Mouse (Mus musculus) urinary bladder, postnatal 36 days (tissue): ENCODE data around the gene Pnpla8.
"Not testable (repeated sequence)": the region's sequence is repeated elsewhere in the genome, so short reads cannot be mapped to it uniquely, and the experiment has no call there.

ENCODE experiments used
- DNase-seq, 2 experiments: peaks; one replicate each; pipeline ENCODE4 v3.0.0; 2022; ENCODE audit warnings: low spot score in 2 of 2, mixed read lengths in 1 of 2

Gene Pnpla8

DNA sequence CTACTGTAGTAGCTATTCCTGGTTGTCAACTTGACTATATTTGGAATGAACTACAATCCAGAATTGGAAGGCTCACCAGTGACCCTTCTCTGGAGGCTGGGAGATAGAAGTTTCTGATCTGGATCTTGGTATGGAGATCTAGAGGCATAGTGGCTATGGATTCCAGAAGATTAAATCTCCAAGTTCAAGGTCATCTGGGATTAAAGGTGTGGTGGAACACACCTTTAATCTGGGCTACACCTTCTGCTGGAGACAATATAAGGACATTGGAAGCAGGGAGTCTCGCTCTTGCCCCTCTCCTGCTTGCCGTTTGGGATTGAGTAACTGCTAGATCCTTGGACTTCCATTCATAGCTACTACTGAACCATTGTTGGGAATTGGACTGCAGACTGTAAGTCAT lies at the start of gene Pnpla8:
TSS of gene Pnpla8 (plus strand) at position 301 of the 400 bp plus-strand sequence.
- not testable (repeated sequence) for DNase-seq

DNA sequence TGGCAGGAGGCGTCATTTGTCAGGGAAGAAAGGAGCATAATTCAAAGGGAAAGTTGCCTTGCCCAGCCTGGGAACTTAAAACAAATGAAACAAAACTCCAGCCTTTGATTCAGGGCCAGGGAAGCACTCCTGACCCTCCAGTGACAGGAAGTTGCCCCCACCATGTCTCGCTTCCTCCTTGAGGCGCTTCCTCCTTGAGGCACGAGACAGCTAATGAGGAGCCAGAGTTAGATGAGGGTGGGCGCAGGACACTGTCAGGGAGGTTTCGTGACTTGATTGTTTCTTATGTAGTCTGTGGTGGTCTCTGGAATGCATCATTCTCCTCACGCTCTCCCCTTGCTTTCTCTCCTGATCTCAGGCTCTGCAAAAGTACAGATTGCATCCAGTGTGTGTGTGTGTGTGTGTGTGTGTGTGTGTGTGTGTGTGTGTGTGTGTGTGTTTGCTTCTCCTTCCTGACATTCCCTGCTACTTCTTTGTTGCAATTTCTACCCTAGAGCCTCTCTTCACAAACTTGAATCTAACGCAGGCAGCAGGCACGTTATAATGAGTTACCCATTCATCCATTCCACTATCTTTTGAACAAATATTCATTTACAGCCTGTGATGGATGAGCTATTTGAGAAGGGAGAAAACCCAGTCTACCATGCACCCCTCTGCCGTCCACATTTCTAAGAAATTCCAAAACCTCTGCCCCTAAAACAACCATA lies 44.7 kb upstream of the Pnpla8 start:
- no peak for DNase-seq

DNA sequence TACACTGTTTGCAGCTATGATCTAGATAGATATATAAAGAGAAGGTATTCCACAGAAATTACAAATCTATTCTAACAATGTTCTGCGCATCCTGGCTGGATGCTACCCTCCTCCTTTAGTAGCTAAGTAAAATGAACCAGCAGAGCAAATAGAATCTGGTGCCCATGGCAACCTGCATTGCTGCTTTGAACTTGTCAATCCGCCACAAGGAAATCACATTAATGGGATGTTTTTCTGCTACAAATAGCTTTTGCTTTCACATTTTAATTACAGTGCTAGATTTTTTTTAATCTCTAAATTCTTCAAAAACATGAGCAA lies 44.2 kb upstream of the Pnpla8 start:
- DNase-seq: no peak

DNA sequence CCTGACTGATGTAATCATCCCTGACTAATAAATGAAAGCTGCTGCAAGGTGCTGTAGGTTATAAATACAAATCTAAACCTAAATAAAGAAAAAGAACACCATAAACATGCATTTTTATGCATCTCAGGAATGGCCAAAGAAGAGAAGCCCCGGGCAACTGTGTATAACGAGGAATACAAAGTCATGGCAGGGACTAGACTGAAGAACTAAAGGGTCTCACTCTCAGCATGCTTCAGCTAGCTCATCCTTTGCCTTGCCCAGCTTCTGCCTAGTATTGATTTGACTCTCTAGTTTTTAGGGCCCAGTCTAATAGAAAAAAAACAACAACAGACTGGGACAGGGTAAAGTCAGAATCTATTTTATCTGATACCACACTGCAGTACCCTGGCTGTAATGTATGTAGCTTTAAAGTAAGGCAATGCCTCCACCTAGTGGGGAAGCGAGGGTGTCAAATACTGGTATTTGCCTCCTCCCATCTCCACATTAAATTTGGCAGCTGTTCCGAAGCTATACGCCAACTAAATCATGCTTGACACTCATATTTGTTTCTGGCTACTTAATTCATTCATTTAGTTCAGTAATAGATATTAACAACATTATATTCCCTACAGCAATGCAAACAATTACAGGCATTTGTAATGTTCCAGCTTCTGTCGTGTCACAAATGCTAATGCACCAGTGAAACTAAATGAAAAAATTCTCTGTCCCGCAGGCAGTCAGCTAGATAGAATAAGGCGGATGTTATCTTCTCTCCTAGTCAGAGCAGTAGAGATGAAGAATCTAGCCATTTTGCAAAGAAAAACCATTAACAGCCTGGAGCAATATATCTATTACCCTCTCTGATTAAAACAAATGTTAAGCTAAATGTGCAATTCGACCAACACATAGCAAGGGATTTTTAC lies 39.8 kb upstream of the Pnpla8 start:
- peak in 1 of 2 experiments; percentile 4 for DNase-seq

DNA sequence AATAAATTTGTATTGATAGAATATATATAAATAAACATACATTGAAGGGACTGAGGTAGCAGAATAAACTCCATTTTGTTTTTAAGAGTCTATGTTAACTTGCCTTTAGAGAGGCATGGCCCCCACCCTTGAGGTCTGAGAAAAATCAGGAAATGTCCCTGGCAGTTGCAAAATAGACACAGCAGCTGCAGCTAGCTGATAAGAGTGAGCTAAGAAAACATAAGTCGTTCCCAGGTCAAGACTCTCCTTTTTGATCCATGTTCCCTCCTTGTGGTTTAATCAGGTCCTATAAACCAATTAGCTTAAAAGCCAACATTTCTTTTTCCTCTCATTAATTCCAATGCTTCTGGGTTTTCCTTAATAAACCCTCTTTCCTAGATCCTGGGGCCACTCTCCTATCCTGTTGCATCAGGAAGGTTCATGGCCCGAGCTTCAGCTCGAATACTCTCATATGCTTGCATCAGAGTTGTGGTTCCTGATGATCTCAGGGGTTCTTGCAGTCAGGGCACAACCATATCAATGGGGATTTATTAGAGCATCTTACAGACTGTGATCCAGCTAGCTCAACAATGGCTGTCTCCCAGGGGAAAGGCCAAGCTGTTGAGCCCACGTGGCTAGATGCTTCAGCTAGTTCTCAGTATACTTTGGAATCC lies 23.2 kb upstream of the Pnpla8 start:
- no peak for DNase-seq

DNA sequence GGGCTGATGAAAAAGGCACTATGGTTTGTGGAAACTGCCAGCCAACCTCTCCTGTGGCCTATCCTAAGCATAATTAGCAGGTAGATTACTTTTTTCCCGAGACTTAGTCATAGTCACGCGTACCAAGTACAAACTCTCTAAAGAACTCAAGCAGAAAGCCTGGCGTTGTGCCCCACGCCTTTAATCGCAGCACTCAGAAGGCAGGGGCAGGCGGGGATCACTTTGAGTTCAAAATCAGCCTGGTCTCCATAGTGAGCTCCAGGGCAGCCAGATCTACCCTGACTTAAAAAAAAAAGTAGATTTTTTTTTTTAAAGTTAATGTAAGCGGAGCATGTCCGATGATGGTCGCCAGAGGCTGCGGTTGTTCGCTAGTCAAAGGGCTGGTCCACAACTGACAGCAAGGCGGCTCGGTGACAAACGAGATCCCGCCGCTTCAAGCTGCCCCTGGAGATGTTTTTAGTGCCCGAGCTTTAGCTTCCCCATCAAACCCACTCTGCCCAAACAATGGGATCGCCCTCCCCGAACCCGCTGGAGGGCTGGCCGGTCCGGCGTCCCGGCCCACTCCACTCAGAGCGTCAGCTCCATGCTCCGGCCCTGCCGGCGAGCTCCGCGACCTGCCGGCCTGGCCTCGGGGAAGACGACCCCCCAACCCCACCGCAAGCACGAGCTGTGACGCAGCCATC lies 11.9 kb upstream of the Pnpla8 start:
- DNase-seq: peak in 1 of 2 experiments; percentile 42

DNA sequence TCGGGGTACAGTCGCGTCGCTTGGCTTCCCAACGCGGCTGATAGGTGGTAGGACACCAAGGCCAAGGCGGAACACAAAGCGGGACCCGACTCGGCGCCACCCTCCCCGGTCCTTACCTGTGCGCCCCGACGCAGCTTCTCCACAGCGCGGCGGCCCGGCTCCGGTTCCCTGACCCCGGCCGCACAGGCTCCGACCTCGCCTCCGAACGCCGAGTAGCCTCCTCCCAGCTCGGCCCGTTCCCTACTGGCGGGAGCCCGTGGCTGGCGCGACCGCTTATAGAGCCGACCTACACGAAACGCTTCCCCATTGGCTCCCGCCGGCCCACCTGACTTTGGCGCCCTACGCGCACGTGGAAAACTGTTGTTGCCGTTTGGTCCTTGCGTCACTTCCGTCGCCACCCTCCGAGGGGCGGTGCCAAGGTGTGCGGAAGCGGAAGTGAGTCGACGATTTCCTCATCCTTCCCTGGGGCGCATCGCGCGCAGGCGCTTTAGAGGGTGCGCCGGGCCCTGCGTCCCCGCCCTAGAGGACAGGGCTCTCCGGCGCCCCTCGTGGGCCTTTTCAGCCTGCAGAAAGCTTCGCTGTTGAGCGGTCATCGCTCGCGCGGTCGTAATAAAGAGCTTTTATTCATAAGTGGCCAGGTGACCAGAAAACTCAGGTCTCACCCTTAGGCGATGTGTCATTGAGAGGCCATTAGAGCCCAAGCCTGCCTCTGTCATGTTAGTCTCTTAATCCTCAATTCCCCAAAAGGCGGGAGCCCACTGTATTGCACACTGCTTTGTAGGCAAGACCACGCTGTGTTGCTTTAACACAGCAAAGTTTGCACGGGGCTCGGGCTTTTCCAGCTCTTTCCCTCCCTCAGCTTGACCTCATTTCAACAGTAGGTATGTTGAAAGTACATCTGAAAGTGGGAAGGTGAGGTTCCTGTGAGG lies 11.1 kb upstream of the Pnpla8 start, which contains the start of gene Dnajb9:
TSS of gene Dnajb9 (minus strand) at position 503 of the 929 bp plus-strand sequence.
- DNase-seq: peak; percentile 99 to 100

DNA sequence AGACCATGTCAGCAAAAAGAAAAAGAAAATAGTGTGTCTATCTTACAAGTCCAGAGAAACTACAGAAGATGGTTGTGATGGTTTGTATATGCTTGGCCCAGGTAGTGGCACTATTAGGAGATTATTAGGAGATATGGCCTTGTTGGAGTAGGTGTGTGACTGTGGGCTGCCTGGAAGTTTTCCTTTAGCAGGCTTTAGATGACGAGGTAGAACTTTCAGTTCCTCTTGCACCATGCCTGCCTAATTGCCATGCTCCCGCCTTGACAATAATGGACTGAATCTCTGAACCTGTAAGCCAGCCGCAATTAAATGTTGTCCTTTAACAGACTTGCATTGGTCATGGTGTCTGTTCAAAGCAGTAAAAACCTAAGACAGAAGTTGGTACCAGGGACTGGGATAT lies 9.6 kb upstream of the Pnpla8 start:
- no peak for DNase-seq

DNA sequence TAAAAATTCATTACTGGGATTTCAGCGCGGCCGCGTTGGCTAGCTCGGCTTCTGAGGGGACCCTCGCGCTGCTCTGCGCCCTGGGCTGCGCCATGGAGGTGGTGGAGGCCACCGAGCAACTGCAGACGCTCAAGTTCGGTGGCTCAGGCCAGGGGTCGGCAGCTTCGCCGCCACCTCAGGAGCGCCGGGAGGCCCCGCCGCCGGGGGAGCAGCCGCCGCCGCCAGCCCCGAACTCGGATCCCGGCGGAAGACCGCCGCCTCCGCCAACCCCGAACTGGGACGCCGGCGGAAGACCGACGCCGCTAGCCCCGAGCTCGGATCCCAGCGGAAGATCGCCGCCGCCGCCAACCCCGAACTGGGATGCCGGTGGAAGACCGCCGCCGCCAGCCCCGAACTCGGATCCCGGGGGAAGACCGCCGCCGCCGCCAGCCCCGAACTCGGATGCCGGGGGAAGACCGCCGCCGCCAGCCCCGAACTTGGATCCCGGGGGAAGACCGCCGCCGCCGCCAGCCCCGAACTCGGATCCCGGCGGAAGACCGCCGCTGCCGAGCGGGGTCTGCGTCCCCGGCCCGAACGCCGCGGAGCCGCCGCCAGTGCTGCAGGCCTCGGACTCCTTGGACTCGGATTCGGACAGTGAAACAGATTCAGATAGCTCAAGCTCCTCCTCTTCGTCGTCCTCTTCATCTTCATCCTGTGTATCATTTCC lies 634 bp downstream of the Pnpla8 start:
- peak; percentile 10 to 15 for DNase-seq

DNA sequence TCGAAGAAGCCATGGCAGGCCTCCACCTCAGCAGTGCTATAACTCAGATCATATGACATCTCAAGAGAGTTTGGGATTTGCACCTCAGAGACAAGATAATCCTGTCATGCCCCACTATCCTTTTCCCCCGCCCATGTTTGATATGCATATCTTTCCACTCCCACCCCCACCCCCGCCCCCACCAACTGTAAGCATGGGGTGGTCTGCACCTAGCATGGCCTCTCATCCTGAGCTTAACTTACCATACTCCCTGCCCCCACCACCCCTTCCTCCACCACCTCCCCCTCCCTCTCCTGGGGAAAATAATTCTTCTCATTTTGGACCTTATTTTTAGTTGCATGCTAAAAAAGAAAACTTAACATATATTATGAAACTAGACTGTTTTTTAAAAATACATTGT lies 1.9 kb downstream of the Pnpla8 start:
- no peak for DNase-seq

DNA sequence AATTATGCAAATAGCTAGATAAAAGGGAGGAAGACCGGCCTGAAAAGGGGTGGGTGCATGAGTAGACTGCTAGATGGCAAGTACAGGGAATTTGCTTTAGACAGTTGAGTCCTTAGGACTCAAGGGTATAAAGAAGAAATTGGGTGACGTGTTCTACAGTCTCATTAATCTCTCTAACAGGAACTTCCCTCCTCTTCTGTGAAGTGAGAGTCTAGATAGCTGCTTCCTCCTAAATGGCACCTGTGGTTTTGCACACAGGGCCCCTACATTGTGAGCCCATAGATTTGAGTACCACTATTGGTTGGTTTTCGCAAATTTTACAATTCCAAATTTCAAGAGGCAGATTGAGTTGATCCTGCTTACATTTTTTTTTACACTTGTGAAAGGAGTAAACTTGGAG lies 3.5 kb downstream of the Pnpla8 start:
- no peak for DNase-seq

DNA sequence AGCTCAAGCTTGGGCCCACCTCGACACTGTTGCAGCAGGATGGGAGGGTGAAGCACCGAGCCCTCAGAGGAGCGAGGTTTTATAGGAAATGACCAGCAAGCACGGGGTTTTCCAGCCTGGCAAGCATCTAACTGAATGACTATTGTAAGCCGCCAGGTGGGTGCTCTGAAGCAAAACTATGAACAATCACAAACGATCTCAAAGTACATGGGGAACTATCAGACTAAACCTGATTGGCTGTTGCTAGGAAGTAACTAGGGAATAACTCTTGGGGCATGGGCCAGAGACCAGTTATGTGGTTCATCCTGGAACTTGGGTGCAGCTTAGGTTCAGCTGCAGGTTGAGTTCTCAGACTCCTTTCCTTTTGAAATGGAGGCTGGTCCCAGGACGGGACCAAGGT lies 19.9 kb downstream of the Pnpla8 start:
- no peak for DNase-seq

DNA sequence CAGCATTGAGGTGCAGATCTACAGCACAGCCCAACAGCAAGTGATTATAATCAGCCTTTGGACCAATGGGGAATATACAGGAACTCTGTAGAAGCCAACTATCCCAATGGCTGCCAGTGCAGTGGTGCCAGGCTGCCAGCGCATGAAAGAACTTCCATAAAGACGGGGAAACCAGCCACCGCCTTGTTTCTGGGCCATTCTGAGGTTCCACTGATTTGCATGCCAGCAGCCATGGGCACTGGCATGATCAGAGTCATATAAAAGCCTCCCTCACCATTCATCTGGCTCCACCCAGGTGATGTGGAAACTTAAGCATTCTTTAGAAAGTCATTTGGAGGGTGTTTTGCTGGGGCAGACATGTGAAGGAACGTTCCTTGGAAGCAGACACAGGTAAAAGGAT lies 21.2 kb downstream of the Pnpla8 start:
- DNase-seq: no peak

DNA sequence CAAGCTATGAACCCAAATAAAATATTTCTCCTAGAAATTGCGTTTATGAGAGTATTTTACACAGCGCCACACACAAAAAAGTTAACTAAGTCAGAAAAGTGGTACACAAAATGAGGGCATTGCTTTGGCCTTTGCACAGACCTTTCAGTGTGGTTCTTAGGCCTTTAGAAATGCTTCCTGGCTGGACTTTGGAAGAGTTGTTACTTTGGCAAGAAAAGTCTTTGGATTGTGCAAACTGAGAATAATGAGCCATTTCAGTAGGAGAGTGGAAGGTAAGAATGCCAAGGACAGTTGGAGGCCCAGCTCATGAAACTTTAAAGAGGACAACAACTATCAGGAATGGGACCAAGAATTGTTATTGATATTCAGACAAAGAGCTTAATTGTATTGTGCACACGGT lies 24.6 kb downstream of the Pnpla8 start:
- no peak for DNase-seq

DNA sequence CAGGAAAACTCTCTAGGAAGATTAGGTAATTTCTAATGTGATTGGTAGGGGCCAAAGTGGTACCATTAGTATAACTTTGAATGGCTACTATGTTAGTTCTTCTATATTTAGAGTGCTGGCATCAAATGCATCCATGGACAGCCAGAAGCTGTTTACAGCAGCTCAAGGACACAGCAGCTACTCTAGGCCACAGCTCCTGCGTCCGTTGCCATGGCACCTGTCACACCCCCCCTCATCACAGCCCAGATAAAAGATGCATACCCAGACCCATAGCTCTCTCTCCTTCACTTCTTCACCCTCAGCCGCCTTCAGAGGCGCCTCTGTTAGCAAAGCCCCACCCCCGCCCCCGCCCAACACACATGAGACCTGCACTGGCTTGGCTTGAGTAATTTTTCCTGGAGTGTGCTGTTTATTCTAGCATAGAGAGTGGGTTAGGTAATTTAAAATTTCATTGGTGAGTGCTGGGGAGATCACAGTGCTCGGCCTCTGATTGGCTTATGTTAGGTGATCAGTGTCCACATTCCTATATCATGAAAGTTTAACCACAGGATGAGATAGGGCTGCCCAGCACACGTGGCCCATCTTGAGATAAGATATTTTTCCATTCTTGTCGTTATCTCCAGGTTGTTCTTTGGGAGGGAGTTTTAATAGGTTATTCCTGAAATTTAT lies 27.3 kb downstream of the Pnpla8 start:
- no peak for DNase-seq

DNA sequence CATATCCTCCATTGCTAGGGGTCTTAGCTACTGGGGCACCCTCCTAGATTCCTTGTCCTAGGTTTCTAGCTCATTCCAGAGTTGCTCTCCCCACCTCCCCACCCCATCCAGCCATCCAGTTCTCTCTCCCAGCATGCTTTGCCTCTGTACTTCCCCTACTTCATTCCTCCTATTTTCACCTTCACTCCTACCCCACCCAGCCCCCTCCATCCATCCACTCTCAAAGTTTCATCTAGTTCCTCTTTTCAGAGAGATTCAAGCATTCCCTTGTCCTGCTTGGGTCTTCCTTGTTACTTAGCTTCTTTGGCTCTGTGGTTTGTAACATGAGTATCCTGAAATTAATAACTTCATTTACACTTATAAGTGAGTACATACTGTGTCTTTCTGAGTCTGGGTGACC lies 41.4 kb downstream of the Pnpla8 start:
- no peak for DNase-seq

DNA sequence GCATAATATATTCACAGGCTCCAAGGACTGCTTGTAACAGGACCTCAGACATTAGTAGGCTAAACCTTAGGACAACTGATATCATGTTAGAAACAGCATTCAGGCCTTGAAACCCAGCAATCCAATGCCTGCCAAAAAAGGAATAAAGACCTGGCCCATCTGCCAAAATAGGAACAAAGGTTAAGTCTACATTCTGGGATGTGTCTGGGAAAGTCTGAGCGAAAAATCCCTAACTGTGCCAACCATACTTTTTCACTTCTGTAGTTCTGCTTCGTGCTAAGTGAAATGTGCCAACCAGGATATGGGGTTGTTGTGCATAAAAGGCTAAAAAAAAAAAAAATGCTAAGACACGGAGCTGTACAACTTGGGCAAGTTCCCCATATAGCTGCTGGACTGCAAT lies 44.5 kb downstream of the Pnpla8 start:
- no peak for DNase-seq

DNA sequence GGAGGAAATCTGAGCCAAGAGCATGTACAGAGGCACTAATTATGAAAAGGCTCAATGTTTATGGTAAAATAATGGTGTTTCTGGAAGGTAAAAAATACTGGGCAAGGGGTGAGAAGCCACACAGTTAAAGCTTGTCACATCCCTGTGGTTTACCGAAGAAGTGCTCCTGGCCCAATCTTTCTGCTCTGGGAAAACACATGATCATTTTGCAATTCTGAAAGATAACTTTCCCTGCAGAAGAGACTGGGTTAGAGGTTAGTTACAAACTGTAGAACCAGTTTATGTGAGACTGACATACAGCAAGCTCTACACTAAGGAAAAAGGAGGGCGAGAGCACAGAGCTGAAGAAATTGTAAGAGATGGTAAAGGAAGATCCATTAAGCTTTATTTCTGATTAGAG lies 46.0 kb downstream of the Pnpla8 start:
- no peak for DNase-seq

DNA sequence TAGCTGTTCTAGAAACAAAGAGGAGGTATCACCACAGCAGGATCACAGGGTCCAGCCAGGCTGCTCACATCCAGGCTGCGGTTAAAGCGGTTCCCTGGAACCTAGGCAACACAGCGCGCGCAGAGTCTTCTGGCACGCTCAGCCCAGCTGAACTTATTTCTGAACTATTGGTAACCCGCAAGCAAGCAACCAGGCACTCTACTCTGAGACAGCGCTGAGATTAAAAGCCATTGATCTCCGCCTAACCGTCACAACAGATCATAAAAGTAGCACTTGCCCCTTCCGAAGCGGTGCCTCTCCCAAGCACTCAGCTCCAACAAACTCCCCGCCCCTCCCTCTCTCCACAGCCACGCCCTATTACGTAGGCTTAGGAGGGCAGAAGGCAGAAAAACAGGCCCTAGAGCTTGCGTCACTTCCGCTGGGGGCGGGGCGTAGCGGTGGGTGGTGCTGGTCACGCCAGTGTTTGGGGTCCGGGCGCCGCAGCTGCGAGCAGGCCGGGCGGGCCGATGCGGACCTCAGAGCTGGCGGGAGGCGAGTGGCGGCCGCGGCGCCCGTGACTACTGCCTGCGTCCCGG lies 47.6 kb downstream of the Pnpla8 start:
- DNase-seq: peak; percentile 100
